Mouse (Mus musculus): ENCODE data around the gene Prrg2. TPM values are rescaled to one million over a fixed set of nuclear protein-coding genes. Genes with fewer than 3 reads are reported as not detected.
"Not testable (repeated sequence)": the region's sequence is repeated elsewhere in the genome, so short reads cannot be mapped to it uniquely, and the experiment has no call there.

Gene Prrg2
- total RNA-seq, 2 experiments from 2014 or later: 6.9 to 10.1 TPM

GRCm38 (mm10) chr7:45038411-45038810, 24.1 kb downstream of the Prrg2 start:
- DNase-seq (ENCODE audit: low spot score in 2 of 2): no peak

- peak; percentile 69 to 71 for DNase-seq (ENCODE audit: low spot score in 2 of 2)
Observed at GRCm38 (mm10) chr7:45037720-45038361, 24.6 kb downstream of the Prrg2 start.

- no peak for DNase-seq (ENCODE audit: low spot score in 2 of 2)
Observed at GRCm38 (mm10) chr7:45036702-45037101, 25.8 kb downstream of the Prrg2 start.

GRCm38 (mm10) chr7:45035631-45036030, 26.8 kb downstream of the Prrg2 start:
- no peak for DNase-seq (ENCODE audit: low spot score in 2 of 2)

- no peak for DNase-seq (ENCODE audit: low spot score in 2 of 2)
Observed at GRCm38 (mm10) chr7:45033722-45034359, 28.6 kb downstream of the Prrg2 start.

GRCm38 (mm10) chr7:45030857-45031256, 31.6 kb downstream of the Prrg2 start:
- no peak for DNase-seq (ENCODE audit: low spot score in 2 of 2)

- no peak for DNase-seq (ENCODE audit: low spot score in 2 of 2)
Observed at GRCm38 (mm10) chr7:45029995-45030394, 32.5 kb downstream of the Prrg2 start.

GRCm38 (mm10) chr7:45028351-45028750, 34.1 kb downstream of the Prrg2 start:
- DNase-seq (ENCODE audit: low spot score in 2 of 2): no peak

GRCm38 (mm10) chr7:45027761-45028160, 34.7 kb downstream of the Prrg2 start:
- DNase-seq (ENCODE audit: low spot score in 2 of 2): no peak

- DNase-seq (ENCODE audit: low spot score in 2 of 2): no peak
Observed at GRCm38 (mm10) chr7:45026256-45026655, 36.2 kb downstream of the Prrg2 start.

- DNase-seq (ENCODE audit: low spot score in 2 of 2): peak in 1 of 2 experiments; percentile 40
Observed at GRCm38 (mm10) chr7:45025601-45026220, 36.8 kb downstream of the Prrg2 start.

- DNase-seq (ENCODE audit: low spot score in 2 of 2): no peak
Observed at GRCm38 (mm10) chr7:45024281-45025248, 37.9 kb downstream of the Prrg2 start.

GRCm38 (mm10) chr7:45023711-45024110, 38.8 kb downstream of the Prrg2 start:
- not testable (repeated sequence) for DNase-seq (ENCODE audit: low spot score in 2 of 2)

GRCm38 (mm10) chr7:45020225-45020624, 42.3 kb downstream of the Prrg2 start:
- no peak for DNase-seq (ENCODE audit: low spot score in 2 of 2)

GRCm38 (mm10) chr7:45019031-45019571, 43.4 kb downstream of the Prrg2 start:
- no peak for DNase-seq (ENCODE audit: low spot score in 2 of 2)

- peak; percentile 69 to 76 for DNase-seq (ENCODE audit: low spot score in 2 of 2)
Observed at GRCm38 (mm10) chr7:45017242-45018061, 45.0 kb downstream of the Prrg2 start, which contains the start of gene Rras. Rras (plus strand) TSS chr7:45017961.

GRCm38 (mm10) chr7:45016761-45017160, 45.7 kb downstream of the Prrg2 start:
- no peak for DNase-seq (ENCODE audit: low spot score in 2 of 2)

- peak; percentile 98 to 99 for DNase-seq (ENCODE audit: low spot score in 2 of 2)
Observed at GRCm38 (mm10) chr7:45015957-45016612, 46.4 kb downstream of the Prrg2 start, which contains the start of gene Scaf1. Scaf1 (minus strand) TSS chr7:45016363.

- no peak for DNase-seq (ENCODE audit: low spot score in 2 of 2)
Observed at GRCm38 (mm10) chr7:45015344-45015956, 47.0 kb downstream of the Prrg2 start.
